Mouse (Mus musculus) embryo, embryonic 11 days (tissue): Measurements from ENCODE around the gene Gm37240.

Source experiments
- DNase-seq: peaks from one replicate; pipeline ENCODE4 v3.0.0-alpha.2; 2015

Gene Gm37240

GRCm38 (mm10) chr3:85669844-85670243 lies 217.5 kb downstream of the Gm37240 start:
- no peak for DNase-seq

- no peak for DNase-seq
Measured at GRCm38 (mm10) chr3:85667683-85668082, 219.6 kb downstream of the Gm37240 start.

GRCm38 (mm10) chr3:85666736-85667135 lies 220.6 kb downstream of the Gm37240 start:
- DNase-seq = no peak

GRCm38 (mm10) chr3:85666166-85666565 lies 221.2 kb downstream of the Gm37240 start:
- no peak for DNase-seq

GRCm38 (mm10) chr3:85664591-85665171 lies 222.6 kb downstream of the Gm37240 start:
- no peak for DNase-seq

- no peak for DNase-seq
Measured at GRCm38 (mm10) chr3:85663826-85664225, 223.5 kb downstream of the Gm37240 start.

- DNase-seq = no peak
Measured at GRCm38 (mm10) chr3:85661926-85662813, 225.1 kb downstream of the Gm37240 start.

GRCm38 (mm10) chr3:85659681-85660080 lies 227.6 kb downstream of the Gm37240 start:
- no peak for DNase-seq

- DNase-seq = no peak
Measured at GRCm38 (mm10) chr3:85655538-85655937, 231.8 kb downstream of the Gm37240 start.

- DNase-seq = no peak
Measured at GRCm38 (mm10) chr3:85652727-85653665, 234.3 kb downstream of the Gm37240 start.

- DNase-seq = no peak
Measured at GRCm38 (mm10) chr3:85649176-85649575, 238.1 kb downstream of the Gm37240 start.

GRCm38 (mm10) chr3:85645517-85646004 lies 241.8 kb downstream of the Gm37240 start:
- no peak for DNase-seq

GRCm38 (mm10) chr3:85644814-85645213 lies 242.5 kb downstream of the Gm37240 start:
- DNase-seq = no peak

GRCm38 (mm10) chr3:85641751-85642150 lies 245.6 kb downstream of the Gm37240 start:
- no peak for DNase-seq

GRCm38 (mm10) chr3:85636716-85637447 lies 250.4 kb downstream of the Gm37240 start:
- DNase-seq = no peak

- DNase-seq = no peak
Measured at GRCm38 (mm10) chr3:85635591-85635990, 251.7 kb downstream of the Gm37240 start.

GRCm38 (mm10) chr3:85635126-85635419 lies 252.2 kb downstream of the Gm37240 start:
- no peak for DNase-seq

GRCm38 (mm10) chr3:85634389-85635125 lies 252.8 kb downstream of the Gm37240 start:
- DNase-seq = no peak

- no peak for DNase-seq
Measured at GRCm38 (mm10) chr3:85633733-85634132, 253.6 kb downstream of the Gm37240 start.

GRCm38 (mm10) chr3:85629895-85630510 lies 257.3 kb downstream of the Gm37240 start:
- no peak for DNase-seq

GRCm38 (mm10) chr3:85619751-85620150 lies 267.6 kb downstream of the Gm37240 start:
- DNase-seq = no peak
